Mouse (Mus musculus): ENCODE measurements around the gene Dolpp1. TPM values are rescaled to one million over a fixed set of nuclear protein-coding genes. Genes with fewer than 3 reads are reported as not detected.

Dolpp1 gene
- polyA plus RNA-seq, 1 experiment from 2014 or later, result 16.6 TPM

DNA sequence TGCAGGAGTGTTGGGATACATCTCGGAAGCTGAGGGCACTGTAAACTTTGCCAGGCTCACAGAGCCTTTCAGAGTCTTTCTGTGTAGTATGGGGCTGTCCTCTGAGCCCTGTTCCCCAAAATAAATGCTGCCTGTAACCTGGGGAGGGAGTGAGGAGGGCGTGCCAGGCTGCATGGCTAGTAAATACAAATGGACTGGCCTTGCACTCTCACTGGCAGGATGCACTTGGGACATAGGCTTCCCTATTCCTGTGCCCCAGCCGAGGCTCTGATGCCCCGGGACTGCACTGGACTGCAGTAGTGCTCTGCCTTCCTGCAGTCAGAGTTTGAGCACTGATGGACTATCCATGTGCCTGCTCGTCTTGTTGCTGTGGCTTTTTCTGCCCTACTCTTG lies 50.4 kb downstream of the Dolpp1 start:
- Histone ChIP-seq H3K36me3 (replicated peaks) (peaks cover 99% of the 10 kb centered on the region), H3K4me1 (replicated peaks) (peaks cover 53% of the 10 kb centered on the region), H3K4me3 (replicated peaks) (no peak overlapping the region), H3K4me2 (peak overlapping the region; percentile 47), H3K27me3 (no peaks in the 10 kb centered on the region), H3K27ac (replicated peaks) (peak overlapping the region; percentile 82), H3K9me3 (replicated peaks) (no peaks in the 10 kb centered on the region), H3K9ac (no peak overlapping the region)
- WGBS (ENCODE audit: insufficient replicate concordance), result 77% methylated on average over 5 of the region's 5 CpGs
- no peak for ATAC-seq (ENCODE audit: insufficient read depth)

DNA sequence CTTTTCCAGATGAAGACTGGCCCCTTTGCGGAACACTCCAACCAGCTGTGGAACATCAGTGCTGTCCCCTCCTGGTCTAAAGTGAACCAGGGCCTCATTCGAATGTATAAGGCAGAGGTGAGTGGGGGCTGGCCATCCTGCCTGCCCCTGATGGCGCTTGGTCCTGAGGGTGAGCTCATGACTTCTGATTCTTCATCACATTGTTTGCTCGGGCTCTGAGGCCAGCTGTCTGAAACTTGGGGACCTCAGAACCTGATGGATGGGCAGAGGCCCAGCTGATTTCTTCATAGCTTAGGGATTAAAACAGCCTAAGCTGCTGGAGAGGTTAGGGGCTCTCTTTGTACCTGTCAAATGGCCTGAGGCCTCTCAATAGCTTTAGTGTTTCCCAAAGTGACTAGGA lies 51.2 kb downstream of the Dolpp1 start:
- H3K4me3 ChIP-seq (replicated peaks), result no peak overlapping the region
- peaks cover 99% of the 10 kb centered on the region for H3K36me3 ChIP-seq (replicated peaks)
- H3K27me3 ChIP-seq, result no peaks in the 10 kb centered on the region
- peaks cover 53% of the 10 kb centered on the region for H3K4me1 ChIP-seq (replicated peaks)
- no peak for ATAC-seq (ENCODE audit: insufficient read depth)
- 85% methylated on average over 4 of the region's 4 CpGs for WGBS (ENCODE audit: insufficient replicate concordance)
- no peak overlapping the region for H3K27ac ChIP-seq (replicated peaks)
- H3K4me2 ChIP-seq, result no peak overlapping the region
- H3K9ac ChIP-seq, result no peak overlapping the region
- no peaks in the 10 kb centered on the region for H3K9me3 ChIP-seq (replicated peaks)

DNA sequence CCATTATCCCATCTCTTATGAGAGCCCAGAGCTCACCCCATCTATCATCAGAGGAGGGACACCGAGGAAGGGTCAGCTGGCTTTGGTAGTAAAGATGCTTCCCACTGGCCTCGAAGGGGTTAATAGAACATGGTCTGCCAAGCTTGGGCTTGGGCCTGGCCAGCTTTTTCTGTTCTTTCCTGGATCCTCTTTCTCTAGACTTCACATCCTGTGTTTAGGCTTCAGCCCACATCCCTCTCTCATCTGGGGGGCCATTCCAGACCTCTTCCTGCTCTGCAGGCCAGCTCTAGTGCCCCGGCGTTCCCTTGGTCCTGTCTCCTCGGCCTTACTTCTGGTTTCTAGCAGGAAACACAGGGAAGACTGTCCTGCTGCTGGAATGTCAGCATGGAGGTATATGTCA lies 52.0 kb downstream of the Dolpp1 start:
- peaks cover 99% of the 10 kb centered on the region for H3K36me3 ChIP-seq (replicated peaks)
- H3K4me1 ChIP-seq (replicated peaks), result peaks cover 53% of the 10 kb centered on the region
- H3K27ac ChIP-seq (replicated peaks), result 0 out of 2 replicates have a peak overlapping the region, but pooled peaks have one; percentile 33
- H3K9ac ChIP-seq, result no peak overlapping the region
- H3K9me3 ChIP-seq (replicated peaks), result no peaks in the 10 kb centered on the region
- no peak for ATAC-seq (ENCODE audit: insufficient read depth)
- H3K4me2 ChIP-seq, result no peak overlapping the region
- H3K4me3 ChIP-seq (replicated peaks), result no peak overlapping the region
- 79% methylated on average over 5 of the region's 5 CpGs for WGBS (ENCODE audit: insufficient replicate concordance)
- no peaks in the 10 kb centered on the region for H3K27me3 ChIP-seq

- H3K4me2 ChIP-seq, result no peak overlapping the region
- H3K27me3 ChIP-seq, result no peaks in the 10 kb centered on the region
- 0 out of 2 replicates have a peak overlapping the region, but pooled peaks have one; percentile 33 for H3K27ac ChIP-seq (replicated peaks)
- H3K36me3 ChIP-seq (replicated peaks), result peaks cover 99% of the 10 kb centered on the region
- no peak overlapping the region for H3K9ac ChIP-seq
- no peak overlapping the region for H3K4me3 ChIP-seq (replicated peaks)
- no peak for ATAC-seq (ENCODE audit: insufficient read depth)
- H3K4me1 ChIP-seq (replicated peaks), result peaks cover 53% of the 10 kb centered on the region
- H3K9me3 ChIP-seq (replicated peaks), result 0 out of 2 replicates have a peak, but pooled peaks cover 2% of the 10 kb centered on the region
These were observed 52.4 kb downstream of the Dolpp1 start for GRCm38 (mm10) chr2:30444450-30444849.

DNA sequence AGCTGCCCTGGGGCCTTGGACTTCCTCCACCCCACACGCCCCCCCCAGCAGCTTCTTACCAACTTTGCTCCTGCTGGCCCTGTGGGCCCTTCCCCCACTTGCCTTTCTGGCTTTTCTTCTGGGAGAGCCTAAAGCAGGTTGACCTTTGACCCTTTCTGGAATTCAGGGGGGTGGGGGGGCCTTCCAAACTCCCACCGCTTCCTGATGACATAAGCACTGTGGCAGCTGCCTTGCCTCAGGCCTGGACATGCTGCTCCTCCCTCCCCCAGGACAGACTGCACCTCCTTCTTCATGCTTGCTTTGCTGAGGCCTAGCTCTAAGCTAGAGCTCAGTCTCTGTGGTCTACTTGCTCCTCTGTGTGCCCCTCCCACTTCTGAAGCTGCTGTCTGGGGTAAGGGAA lies 53.3 kb downstream of the Dolpp1 start:
- no peak for ATAC-seq (ENCODE audit: insufficient read depth)
- H3K4me1 ChIP-seq (replicated peaks), result peaks cover 46% of the 10 kb centered on the region
- H3K27ac ChIP-seq (replicated peaks), result no peak overlapping the region
- H3K9me3 ChIP-seq (replicated peaks), result 0 out of 2 replicates have a peak, but pooled peaks cover 6% of the 10 kb centered on the region
- H3K9ac ChIP-seq, result no peak overlapping the region
- H3K4me2 ChIP-seq, result no peak overlapping the region
- H3K4me3 ChIP-seq (replicated peaks), result no peak overlapping the region
- 98% methylated on average over 2 of the region's 2 CpGs for WGBS (ENCODE audit: insufficient replicate concordance)
- peaks cover 99% of the 10 kb centered on the region for H3K36me3 ChIP-seq (replicated peaks)
- no peaks in the 10 kb centered on the region for H3K27me3 ChIP-seq

GRCm38 (mm10) chr2:30446891-30447826 lies 55.1 kb downstream of the Dolpp1 start:
- no peak for ATAC-seq (ENCODE audit: insufficient read depth)
- Histone ChIP-seq H3K4me3 (replicated peaks) (no peak overlapping the region), H3K27ac (replicated peaks) (no peak overlapping the region), H3K4me2 (no peak overlapping the region), H3K9me3 (replicated peaks) (0 out of 2 replicates have a peak, but pooled peaks cover 6% of the 10 kb centered on the region), H3K4me1 (replicated peaks) (peaks cover 28% of the 10 kb centered on the region), H3K9ac (no peak overlapping the region), H3K36me3 (replicated peaks) (peaks cover 89% of the 10 kb centered on the region), H3K27me3 (no peaks in the 10 kb centered on the region)
- 68% methylated on average over 10 of the region's 10 CpGs for WGBS (ENCODE audit: insufficient replicate concordance)

DNA sequence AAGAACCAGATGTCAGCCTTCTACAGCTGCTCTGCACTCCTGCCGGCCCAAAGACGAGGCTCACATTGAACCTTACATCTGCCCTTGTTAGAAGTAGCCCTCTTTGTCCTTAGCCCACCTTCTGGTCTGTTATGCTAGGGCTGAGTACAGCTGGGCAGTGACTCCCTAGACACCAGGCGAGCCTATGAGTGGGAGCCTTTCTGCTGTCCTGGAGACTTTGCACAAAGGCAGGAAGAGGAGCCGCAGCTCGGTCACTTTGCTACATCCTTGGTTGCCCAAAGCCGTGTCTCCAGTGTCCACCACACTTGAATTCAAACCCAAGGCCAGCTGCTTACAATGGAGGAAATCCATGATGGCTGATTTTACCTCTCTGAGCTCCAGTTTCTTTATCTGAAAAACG lies 56.3 kb downstream of the Dolpp1 start:
- H3K27me3 ChIP-seq, result no peaks in the 10 kb centered on the region
- no peak overlapping the region for H3K9ac ChIP-seq
- no peak for ATAC-seq (ENCODE audit: insufficient read depth)
- H3K27ac ChIP-seq (replicated peaks), result no peak overlapping the region
- 0 out of 2 replicates have a peak, but pooled peaks cover 6% of the 10 kb centered on the region for H3K9me3 ChIP-seq (replicated peaks)
- H3K4me1 ChIP-seq (replicated peaks), result peaks cover 16% of the 10 kb centered on the region
- H3K4me3 ChIP-seq (replicated peaks), result no peak overlapping the region
- H3K36me3 ChIP-seq (replicated peaks), result peaks cover 78% of the 10 kb centered on the region
- WGBS (ENCODE audit: insufficient replicate concordance), result 93% methylated on average over 7 of the region's 7 CpGs
- no peak overlapping the region for H3K4me2 ChIP-seq

Small RNA genes within 50 kb of the gene (microRNA-seq; reads per million reads assigned to microRNA genes)
- gene Gm47292, result not detected

Other genes starting within 250 kb of the Dolpp1 start
- gene Endog, start 220.8 kb upstream of the Dolpp1 start, polyA plus RNA-seq (2015; fragmentation: Nextera tagmentation; extraction: Ambion mirVana), result 17.9 and 22.1 TPM in 2 replicates
- gene Spout1, start 213.8 kb upstream of the Dolpp1 start, polyA plus RNA-seq (2015; fragmentation: Nextera tagmentation; extraction: Ambion mirVana), result 24.9 and 27.3 TPM in 2 replicates
- gene Kyat1, start 186.4 kb upstream of the Dolpp1 start, polyA plus RNA-seq (2015; fragmentation: Nextera tagmentation; extraction: Ambion mirVana), result 11.7 and 13.9 TPM in 2 replicates
- 10.5 and 11.6 TPM in 2 replicates for gene Lrrc8a, start 154.5 kb upstream of the Dolpp1 start, polyA plus RNA-seq (2015; fragmentation: Nextera tagmentation; extraction: Ambion mirVana)
- gene Gm28035, start 151.7 kb upstream of the Dolpp1 start, polyA plus RNA-seq (2015; fragmentation: Nextera tagmentation; extraction: Ambion mirVana), result 0.10 and 0.16 TPM in 2 replicates
- 13.0 and 15.7 TPM in 2 replicates for gene Phyhd1, start 126.1 kb upstream of the Dolpp1 start, polyA plus RNA-seq (2015; fragmentation: Nextera tagmentation; extraction: Ambion mirVana)
- not detected in 2 replicates for gene Gm28038, start 111.2 kb upstream of the Dolpp1 start, polyA plus RNA-seq (2015; fragmentation: Nextera tagmentation; extraction: Ambion mirVana)
- gene Dolk, start 105.9 kb upstream of the Dolpp1 start, polyA plus RNA-seq (2015; fragmentation: Nextera tagmentation; extraction: Ambion mirVana), result 12.0 and 14.3 TPM in 2 replicates
- gene Nup188, start 105.9 kb upstream of the Dolpp1 start, polyA plus RNA-seq (2015; fragmentation: Nextera tagmentation; extraction: Ambion mirVana), result 13.6 and 14.0 TPM in 2 replicates
- gene Sh3glb2, start 32.9 kb upstream of the Dolpp1 start, polyA plus RNA-seq (2015; fragmentation: Nextera tagmentation; extraction: Ambion mirVana), result 18.9 and 20.4 TPM in 2 replicates
- 7.5 and 7.7 TPM in 2 replicates for gene Miga2, start 28.0 kb upstream of the Dolpp1 start, polyA plus RNA-seq (2015; fragmentation: Nextera tagmentation; extraction: Ambion mirVana)
- 24.3 and 29.0 TPM in 2 replicates for gene Crat, start 23.6 kb downstream of the Dolpp1 start, polyA plus RNA-seq (2015; fragmentation: Nextera tagmentation; extraction: Ambion mirVana)
- 129 and 141 TPM in 2 replicates for gene Ptpa, start 23.8 kb downstream of the Dolpp1 start, polyA plus RNA-seq (2015; fragmentation: Nextera tagmentation; extraction: Ambion mirVana)
- gene Ier5l, start 82.0 kb downstream of the Dolpp1 start, polyA plus RNA-seq (2015; fragmentation: Nextera tagmentation; extraction: Ambion mirVana), result 0.06 and 0.16 TPM in 2 replicates
- not detected in 2 replicates for gene Cstad, start 202.8 kb downstream of the Dolpp1 start, polyA plus RNA-seq (2015; fragmentation: Nextera tagmentation; extraction: Ambion mirVana)